Mouse (Mus musculus) embryonic facial prominence, embryonic 10.5 days (tissue): ENCODE measurements around the gene Itga1. TPM values are rescaled to one million over a fixed set of nuclear protein-coding genes. Genes with fewer than 3 reads are reported as not detected.

Experiments used
- DNase-seq: peaks from one replicate; pipeline ENCODE4 v3.0.0-alpha.2; 2017; ENCODE audit warnings: low spot score
- H3K27ac ChIP-seq: fragments of 300-500 bp; sonication (generic); replicated peaks from 2 replicates; pipeline ENCODE4 v1.5.1; 2016; ENCODE audit warnings: mild to moderate bottlenecking
- H3K27me3 ChIP-seq: fragments of 300-500 bp; sonication (generic); replicated peaks from 2 replicates; pipeline ENCODE4 v1.6.1; 2016; ENCODE audit warnings: low read depth, mild to moderate bottlenecking; ENCODE audit not compliant: poor library complexity, severe bottlenecking
- H3K36me3 ChIP-seq: fragments of 300-500 bp; sonication (generic); replicated peaks from 2 replicates; pipeline ENCODE4 v1.6.1; 2016; ENCODE audit warnings: mild to moderate bottlenecking, moderate library complexity
- H3K4me1 ChIP-seq: fragments of 300-500 bp; sonication (generic); 2 replicates; pipeline ENCODE4 v1.6.1; 2016
- H3K4me3 ChIP-seq: fragments of 300-500 bp; sonication (generic); 2 replicates; pipeline ENCODE4 v1.5.1; 2016; ENCODE audit warnings: mild to moderate bottlenecking, moderate library complexity
- H3K9me3 ChIP-seq: fragments of 300-500 bp; sonication (generic); 2 replicates; pipeline ENCODE4 v1.6.1; 2016; ENCODE audit warnings: mild to moderate bottlenecking
- WGBS: fragments of 180-500 bp; shearing (Covaris S2); methylation state at CpG from one replicate; pipeline ENCODE4 v1.1.7; 2016; 5-methylcytosine and 5-hydroxymethylcytosine counted together
- polyA plus RNA-seq: library from polyadenylated mRNA; unstranded; fragments of >200 nt; fragmentation: Nextera tagmentation; extraction: Ambion mirVana; gene quantifications from 2 replicates; pipeline ENCODE4 v1.2.1, GENCODE M21; 2016

Gene Itga1
- polyA plus RNA-seq, 1 experiment from 2014 or later: 2.9 TPM

DNA sequence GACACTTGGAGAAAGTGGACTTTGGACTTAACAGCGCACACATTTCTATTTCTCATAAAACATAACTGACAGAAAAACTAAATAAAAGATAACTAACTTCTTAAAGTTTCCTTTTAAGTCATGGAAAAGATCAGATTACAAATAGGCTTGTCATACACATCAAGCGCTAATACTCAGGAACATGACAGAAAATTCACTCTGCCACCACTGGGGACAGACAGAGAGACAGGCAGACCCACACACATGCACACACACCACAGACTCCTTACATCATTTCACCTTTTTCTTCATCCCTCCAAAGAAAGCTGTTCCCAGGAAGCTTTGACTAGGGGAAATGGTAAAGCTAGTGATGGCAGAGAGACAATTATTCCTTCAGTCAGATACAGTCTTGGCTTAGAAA, 6.4 kb downstream of the Itga1 start:
- H3K4me3 ChIP-seq: no peak overlapping the region
- no peak for DNase-seq
- H3K4me1 ChIP-seq: peaks cover 7% of the 10 kb centered on the region
- H3K9me3 ChIP-seq: no peaks in the 10 kb centered on the region
- H3K36me3 ChIP-seq: no peaks in the 10 kb centered on the region
- no peak overlapping the region for H3K27ac ChIP-seq
- 92% methylated on average over 2 of the region's 2 CpGs for WGBS
- peaks cover 16% of the 10 kb centered on the region for H3K27me3 ChIP-seq

DNA sequence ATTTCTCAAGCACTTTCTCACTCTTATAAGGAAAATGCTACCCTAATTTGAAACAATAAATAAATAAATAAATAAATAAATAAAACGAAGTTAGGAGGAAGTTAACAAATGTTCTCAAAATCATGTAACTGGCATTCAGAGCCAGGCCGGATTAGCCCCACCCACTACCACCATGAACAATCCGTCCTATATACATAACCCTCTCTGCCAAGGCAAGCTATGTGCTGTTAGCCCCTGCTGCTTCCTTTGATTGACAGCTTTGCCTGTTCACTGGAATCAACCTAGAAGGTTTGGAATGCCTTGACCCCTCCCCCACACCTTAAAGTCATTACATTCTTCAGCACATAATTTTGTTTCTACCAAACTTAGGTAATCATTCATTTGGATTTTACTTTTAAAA, 10.3 kb downstream of the Itga1 start:
- Histone ChIP-seq H3K27me3 (no peaks in the 10 kb centered on the region), H3K36me3 (peaks cover 26% of the 10 kb centered on the region), H3K4me1 (peaks cover 22% of the 10 kb centered on the region), H3K9me3 (peaks cover 6% of the 10 kb centered on the region; the same call in 1 of the 2 replicates), H3K4me3 (no peak overlapping the region), H3K27ac (0 out of 2 replicates have a peak overlapping the region, but pooled peaks have one; percentile 91)
- no peak for DNase-seq
- 71% methylated on average over 3 of the region's 3 CpGs for WGBS

DNA sequence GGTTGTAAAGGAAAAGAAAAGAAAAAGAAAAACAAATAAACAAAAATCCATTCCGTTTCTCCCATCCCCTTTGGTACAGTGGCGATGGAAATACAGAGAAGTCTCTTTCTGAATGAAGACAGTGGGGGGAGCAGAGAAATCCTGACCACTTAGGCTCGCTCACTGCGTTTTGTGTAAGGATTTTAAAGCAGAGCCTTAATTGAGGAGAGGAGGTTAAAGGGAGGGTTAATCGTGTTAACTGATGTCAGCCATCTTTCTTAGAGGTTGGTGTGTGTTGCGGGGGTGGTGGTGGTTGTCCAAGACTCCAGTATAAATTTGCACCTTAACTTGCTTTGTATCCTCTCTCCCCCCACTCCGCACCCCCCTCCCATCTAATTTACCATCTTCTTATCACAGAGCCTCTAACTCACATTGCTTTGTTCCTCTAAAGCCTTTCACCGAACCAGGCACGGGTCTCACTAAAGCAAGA, 10.8 kb downstream of the Itga1 start:
- WGBS: 53% methylated on average over 9 of the region's 9 CpGs
- H3K27ac ChIP-seq: peak overlapping the region; percentile 91; the same call in 1 of the 2 replicates
- DNase-seq: peak; percentile 12

DNA sequence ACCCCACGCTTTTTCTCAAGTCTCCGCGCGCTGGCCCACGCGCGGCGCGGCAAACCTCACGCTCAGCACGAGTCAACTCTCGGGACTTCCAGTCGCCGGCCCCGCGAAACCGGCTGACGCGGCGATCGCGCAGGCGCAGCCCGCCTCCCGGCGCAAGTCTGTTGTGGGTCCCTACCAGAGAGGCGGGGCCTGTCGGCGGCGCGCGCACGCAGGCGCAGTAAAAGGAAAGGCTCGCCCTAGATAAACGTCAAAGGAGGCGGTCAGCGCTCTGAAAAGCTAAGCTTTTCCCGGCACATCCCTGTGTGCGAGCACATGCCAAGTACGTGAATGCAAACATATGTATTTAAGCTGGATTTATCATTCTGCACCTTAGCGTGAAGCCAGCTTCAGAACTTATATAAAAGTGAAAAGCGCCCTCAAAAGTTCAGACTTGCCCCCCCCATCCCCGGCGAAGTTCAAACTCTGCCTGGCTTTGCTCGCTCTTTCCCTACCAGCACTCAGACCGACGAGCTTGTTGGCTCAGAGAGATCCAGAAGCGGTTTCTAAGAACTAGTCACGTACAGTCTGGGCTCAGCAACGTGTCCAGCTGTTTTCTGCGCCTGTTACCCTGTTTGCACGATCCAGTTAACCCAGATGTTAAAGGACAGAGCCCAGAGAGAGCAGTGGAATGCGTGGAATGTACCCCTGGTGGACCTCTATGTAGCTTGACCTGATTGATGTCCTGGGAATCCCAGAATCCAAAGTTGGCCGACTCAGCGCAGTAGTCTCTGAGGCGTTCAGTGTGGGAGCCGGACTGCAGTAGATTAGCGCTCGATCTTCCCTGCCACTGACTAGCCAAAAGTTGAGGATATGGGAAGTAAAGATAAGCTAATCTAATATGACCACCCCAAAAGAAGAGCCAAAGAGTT, 11.4 kb downstream of the Itga1 start, which contains the start of gene Pelo:
Gene Pelo, minus strand, starts transcription at position 118 of the 908 bp plus-strand sequence.
- Histone ChIP-seq H3K27ac (peak within 1 kb of the TSS; percentile 91), H3K36me3 (peaks cover 38% of the 10 kb centered on the region), H3K4me3 (peak within 1 kb of the TSS; percentile 69), H3K4me1 (peaks cover 22% of the 10 kb centered on the region), H3K9me3 (peaks cover 6% of the 10 kb centered on the region; the same call in 1 of the 2 replicates), H3K27me3 (no peaks in the 10 kb centered on the region)
- 1% methylated on average over 60 of the region's 60 CpGs for WGBS
- DNase-seq: peak; percentile 94

More for the DNA sequence above, 10.8 kb downstream of the Itga1 start:
- H3K36me3 ChIP-seq: peaks cover 31% of the 10 kb centered on the region
- peak overlapping the region; percentile 69 for H3K4me3 ChIP-seq
- peaks cover 22% of the 10 kb centered on the region for H3K4me1 ChIP-seq
- no peaks in the 10 kb centered on the region for H3K27me3 ChIP-seq
- peaks cover 6% of the 10 kb centered on the region; the same call in 1 of the 2 replicates for H3K9me3 ChIP-seq

DNA sequence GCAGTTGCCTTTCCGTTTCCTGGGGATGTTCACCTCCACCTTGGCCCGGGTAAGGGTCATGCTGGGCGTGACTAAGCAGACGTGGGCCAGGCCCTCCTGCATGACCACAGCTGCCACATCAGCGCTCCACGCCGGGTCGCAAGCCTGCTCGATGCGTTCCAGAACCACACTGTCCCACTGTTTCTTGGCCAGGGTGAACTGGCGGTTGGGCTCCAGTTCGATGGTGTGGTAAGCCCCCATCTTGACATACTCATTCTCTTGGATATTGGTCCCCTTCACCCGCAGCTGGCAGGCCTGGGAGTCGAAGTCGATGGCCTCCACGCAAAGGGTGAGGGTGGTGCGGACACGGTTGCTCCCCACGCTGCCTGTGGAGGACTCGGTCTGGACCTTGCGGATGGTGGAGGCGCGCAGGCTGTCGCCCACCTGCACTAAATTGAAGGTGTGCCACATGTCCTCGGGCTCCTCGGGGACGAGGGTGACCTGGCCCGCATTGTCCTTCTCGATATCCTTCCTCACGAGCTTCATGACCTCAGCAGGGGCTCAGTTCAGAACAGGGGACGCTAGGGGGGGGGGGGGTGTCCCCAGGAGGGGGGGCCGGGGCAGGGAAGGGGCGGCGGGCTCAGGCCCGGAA, 12.3 kb downstream of the Itga1 start:
- Histone ChIP-seq H3K36me3 (peaks cover 40% of the 10 kb centered on the region), H3K27ac (peak overlapping the region; percentile 91), H3K4me3 (peak overlapping the region; percentile 69), H3K27me3 (no peaks in the 10 kb centered on the region), H3K9me3 (peaks cover 6% of the 10 kb centered on the region; the same call in 1 of the 2 replicates), H3K4me1 (peaks cover 22% of the 10 kb centered on the region)
- 8% methylated on average over 34 of the region's 35 CpGs for WGBS
- DNase-seq: no peak

DNA sequence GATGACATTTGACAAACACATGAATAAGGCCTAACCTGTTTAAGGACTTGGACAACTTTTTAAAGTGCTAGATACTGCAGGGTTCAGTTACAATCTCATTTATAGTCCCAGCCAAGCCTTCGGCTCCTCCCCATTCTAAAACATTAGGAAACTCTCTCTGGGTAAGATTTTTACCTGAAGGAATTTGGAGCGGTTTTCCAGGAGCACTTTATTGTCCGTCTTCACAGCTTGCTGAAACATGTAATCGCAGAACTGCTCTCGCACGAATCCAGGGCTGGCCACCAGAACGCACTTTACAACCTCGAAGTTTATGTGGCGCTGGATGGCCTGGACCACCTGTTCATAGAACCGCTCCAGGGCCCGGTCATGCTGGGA, 12.8 kb downstream of the Itga1 start:
- Histone ChIP-seq H3K4me1 (peaks cover 22% of the 10 kb centered on the region), H3K27ac (peak overlapping the region; percentile 91; the same call in 1 of the 2 replicates), H3K27me3 (no peaks in the 10 kb centered on the region), H3K36me3 (peaks cover 40% of the 10 kb centered on the region), H3K4me3 (peak overlapping the region; percentile 69), H3K9me3 (peaks cover 6% of the 10 kb centered on the region; the same call in 1 of the 2 replicates)
- DNase-seq: no peak
- 66% methylated on average over 11 of the region's 11 CpGs for WGBS

DNA sequence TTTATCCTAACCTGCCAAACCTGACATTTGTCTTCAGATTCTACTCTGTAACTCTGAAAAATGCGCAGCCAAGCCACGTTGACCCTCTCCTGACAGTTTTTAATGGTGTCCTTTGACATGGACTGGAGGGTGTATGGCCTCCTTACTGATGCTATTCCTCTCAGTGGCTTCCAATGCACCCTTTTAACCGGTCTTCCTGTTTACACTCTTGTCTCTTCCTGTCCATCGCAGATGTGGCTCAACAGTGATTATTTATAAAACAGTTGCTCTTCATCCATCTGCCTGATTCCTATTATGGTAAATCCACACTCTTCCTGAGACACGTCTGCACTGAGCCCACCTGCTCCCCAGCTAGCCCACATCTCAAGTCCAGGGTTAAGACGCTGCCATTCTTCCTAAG, 15.8 kb downstream of the Itga1 start:
- Histone ChIP-seq H3K4me1 (peaks cover 21% of the 10 kb centered on the region), H3K9me3 (peaks cover 6% of the 10 kb centered on the region; the same call in 1 of the 2 replicates), H3K4me3 (no peak overlapping the region), H3K27me3 (no peaks in the 10 kb centered on the region), H3K27ac (no peak overlapping the region), H3K36me3 (peaks cover 40% of the 10 kb centered on the region)
- 87% methylated on average over 6 of the region's 6 CpGs for WGBS
- no peak for DNase-seq

DNA sequence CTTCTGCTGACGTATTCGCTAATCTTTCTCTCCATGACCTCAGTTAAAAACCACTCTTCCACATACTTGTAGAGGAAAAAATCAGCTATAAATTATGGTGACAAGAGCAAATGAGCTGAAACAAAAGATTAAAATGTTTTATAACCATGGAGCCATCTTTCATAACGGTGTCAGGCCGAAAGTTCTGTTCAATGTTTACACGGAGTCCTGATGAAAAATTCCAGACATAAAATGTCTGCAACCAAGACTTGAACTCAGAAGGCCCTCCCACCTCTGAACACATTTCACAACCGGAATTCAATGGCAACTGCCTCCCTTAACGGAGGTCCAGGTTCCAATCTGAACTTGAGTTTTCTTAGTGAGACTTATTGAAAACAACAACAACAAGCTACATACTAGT, 19.4 kb downstream of the Itga1 start:
- DNase-seq: no peak
- peaks cover 22% of the 10 kb centered on the region for H3K36me3 ChIP-seq
- no peak overlapping the region for H3K27ac ChIP-seq
- 93% methylated on average over 7 of the region's 7 CpGs for WGBS
- no peaks in the 10 kb centered on the region for H3K9me3 ChIP-seq
- H3K4me1 ChIP-seq: no peaks in the 10 kb centered on the region
- H3K4me3 ChIP-seq: no peak overlapping the region
- no peaks in the 10 kb centered on the region for H3K27me3 ChIP-seq

DNA sequence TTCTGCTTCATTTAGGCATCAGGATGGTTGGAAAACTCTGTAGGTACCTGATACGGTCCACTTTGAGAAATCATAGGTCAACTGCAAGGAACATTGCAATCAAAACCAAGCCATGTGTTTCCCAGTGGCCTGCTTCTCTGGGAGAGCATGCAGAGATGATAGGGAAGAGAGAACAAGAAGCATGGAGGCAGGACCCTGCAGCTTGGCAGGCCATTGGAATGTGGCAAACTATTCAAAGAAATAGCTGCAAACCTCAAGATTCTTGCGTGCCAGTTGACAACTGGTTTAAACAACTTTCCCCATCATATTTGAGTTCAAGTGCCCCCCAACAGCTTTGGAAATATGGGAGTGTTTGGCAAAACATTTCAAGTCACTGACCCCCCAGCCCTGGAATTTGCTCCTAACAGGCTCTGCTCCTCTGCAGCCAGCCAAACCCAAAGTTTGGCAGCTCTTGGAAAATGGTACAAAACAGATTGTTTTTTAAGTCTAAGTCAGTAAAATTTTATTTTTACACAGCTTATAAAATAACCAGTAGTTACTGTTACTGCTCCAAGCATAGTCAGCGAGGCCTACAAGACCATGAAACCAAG, 21.7 kb downstream of the Itga1 start:
- Histone ChIP-seq H3K27me3 (no peaks in the 10 kb centered on the region), H3K9me3 (no peaks in the 10 kb centered on the region), H3K27ac (no peak overlapping the region), H3K36me3 (no peaks in the 10 kb centered on the region), H3K4me1 (no peaks in the 10 kb centered on the region), H3K4me3 (no peak overlapping the region)
- no peak for DNase-seq
- WGBS: 91% methylated on average over 3 of the region's 3 CpGs

DNA sequence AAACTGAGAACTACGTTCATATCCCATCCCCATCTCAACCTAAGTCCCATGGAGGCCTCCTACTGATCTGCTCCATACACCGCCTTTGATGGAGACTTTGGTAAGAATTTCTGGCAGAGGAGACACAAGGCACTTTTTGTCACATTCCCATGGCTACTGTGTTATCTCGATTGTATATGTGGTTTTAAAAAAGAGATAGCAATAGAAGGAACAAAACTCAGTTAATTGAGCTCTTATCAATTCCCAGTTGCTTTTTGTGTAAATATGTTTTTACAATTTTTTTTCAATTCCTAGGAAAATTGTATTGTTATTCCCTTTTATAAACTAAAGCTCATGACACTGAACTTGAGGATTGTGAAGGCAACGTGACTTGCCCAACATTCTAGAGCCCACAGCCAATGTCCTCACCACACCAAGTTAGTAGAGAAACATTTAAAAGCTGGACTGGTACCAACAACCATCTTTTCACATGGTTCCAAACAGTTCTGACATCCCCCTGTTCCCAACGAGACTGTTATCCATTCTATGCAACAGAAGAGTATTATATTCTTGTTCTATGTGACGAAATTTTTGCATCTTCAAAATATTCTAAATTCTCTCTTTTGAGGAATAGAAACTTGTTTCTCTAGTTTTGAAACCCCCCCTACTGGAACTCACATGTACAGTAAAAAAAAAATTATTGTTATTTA, 22.6 kb downstream of the Itga1 start:
- no peaks in the 10 kb centered on the region for H3K9me3 ChIP-seq
- no peak for DNase-seq
- no peak overlapping the region for H3K4me3 ChIP-seq
- H3K36me3 ChIP-seq: no peaks in the 10 kb centered on the region
- no peaks in the 10 kb centered on the region for H3K4me1 ChIP-seq
- no peaks in the 10 kb centered on the region for H3K27me3 ChIP-seq
- 86% methylated on average over 6 of the region's 6 CpGs for WGBS
- no peak overlapping the region for H3K27ac ChIP-seq

DNA sequence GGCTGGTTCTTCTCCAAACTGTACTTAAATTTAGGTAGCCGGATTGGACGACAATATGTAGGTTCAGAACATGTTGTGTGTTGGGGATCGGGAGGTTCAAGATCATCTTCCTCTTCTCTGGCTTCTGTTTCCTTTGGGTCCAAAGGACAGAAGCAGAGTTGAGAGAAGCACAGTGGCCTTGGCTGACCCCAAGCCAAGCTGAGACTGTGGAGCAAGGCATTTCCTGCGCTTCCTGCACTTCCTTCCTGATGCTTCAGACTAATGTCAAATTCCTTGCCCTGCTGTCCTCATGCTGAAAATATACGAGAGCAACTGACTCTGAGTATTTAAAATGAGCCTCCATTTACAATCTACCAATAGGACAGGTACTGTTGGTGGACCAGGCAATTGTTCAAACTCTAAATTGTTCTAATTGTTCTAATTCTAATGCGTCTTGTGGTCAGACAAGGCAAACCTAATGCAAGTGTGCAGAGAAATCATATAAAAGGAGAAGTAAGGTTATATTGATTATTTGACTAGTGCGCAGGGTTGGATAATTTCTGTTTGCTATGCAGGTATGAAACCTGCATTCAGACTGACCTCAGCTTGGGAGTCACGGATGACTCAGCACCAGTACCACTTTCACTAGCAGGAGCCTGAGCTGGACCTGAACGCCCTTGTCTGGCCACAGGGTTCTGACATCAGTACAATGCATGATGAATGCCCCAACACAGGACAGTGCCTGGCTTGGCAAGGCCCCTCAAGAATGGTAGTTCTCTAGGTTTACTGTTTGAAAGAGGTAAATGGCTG, 24.2 kb downstream of the Itga1 start:
- Histone ChIP-seq H3K27me3 (no peaks in the 10 kb centered on the region), H3K27ac (no peak overlapping the region), H3K36me3 (no peaks in the 10 kb centered on the region), H3K4me1 (no peaks in the 10 kb centered on the region), H3K4me3 (no peak overlapping the region), H3K9me3 (no peaks in the 10 kb centered on the region)
- no peak for DNase-seq
- 81% methylated on average over 9 of the region's 9 CpGs for WGBS
